Mouse (Mus musculus): ENCODE results near the gene Pdcd4. TPM values are rescaled to one million over a fixed set of nuclear protein-coding genes. Genes with fewer than 3 reads are reported as not detected.

Gene Pdcd4
- 4.1 and 8.0 TPM in 2 replicates for polyA plus RNA-seq (2012; rRNA removed)

GRCm38 (mm10) chr19:53892061-53892460 is at the start of gene Pdcd4:
TSS of gene Pdcd4 (plus strand) at chr19:53892231.
- TF ChIP-seq POLR2A (IDR thresholded peaks at IDR 0.05; ENCODE audit: borderline replicate concordance, extremely low read depth, low read depth, low read length) (no peak), CTCF (IDR thresholded peaks at IDR 0.05; ENCODE audit: insufficient read depth, low read length) (no peak)
- Histone ChIP-seq H3K4me3 (replicated peaks; ENCODE audit: extremely low read depth, low read depth, low read length) (no peak within 1 kb of the TSS), H3K4me1 (ENCODE audit: control insufficient read depth, insufficient read depth, low read length) (no peaks in the 10 kb centered on the region; the same call in 1 of the 2 replicates)
- DNase-seq: no peak
- 51% methylated on average over 3 of the region's 3 CpGs for WGBS

DNA sequence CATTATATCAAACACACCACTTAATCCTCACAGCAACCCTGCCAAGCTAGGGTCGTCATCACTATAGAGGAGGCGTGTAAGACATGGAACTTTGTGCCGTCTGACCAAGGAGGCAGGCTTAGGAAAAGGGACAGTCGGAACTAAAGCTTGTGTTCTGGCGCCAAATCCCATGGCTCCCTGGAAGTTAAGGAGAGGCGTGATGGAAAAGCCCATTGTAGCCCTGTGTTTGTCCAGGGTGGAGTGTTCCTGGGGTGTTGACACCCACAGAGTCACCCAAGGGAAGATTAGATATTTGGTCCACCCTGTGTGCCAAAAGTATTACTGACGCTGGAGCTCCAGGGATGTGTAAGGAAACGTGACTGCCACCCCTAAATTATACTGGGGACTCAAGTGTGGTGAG is 48.1 kb upstream of the Pdcd4 start:
- no peak for DNase-seq
- Histone ChIP-seq H3K4me1 (ENCODE audit: control insufficient read depth, insufficient read depth, low read length) (no peaks in the 10 kb centered on the region), H3K4me3 (replicated peaks; ENCODE audit: extremely low read depth, low read depth, low read length) (no peak overlapping the region)
- TF ChIP-seq CTCF (IDR thresholded peaks at IDR 0.05; ENCODE audit: insufficient read depth, low read length) (no peak), POLR2A (IDR thresholded peaks at IDR 0.05; ENCODE audit: borderline replicate concordance, extremely low read depth, low read depth, low read length) (no peak)
- 73% methylated on average over 8 of the region's 8 CpGs for WGBS

DNA sequence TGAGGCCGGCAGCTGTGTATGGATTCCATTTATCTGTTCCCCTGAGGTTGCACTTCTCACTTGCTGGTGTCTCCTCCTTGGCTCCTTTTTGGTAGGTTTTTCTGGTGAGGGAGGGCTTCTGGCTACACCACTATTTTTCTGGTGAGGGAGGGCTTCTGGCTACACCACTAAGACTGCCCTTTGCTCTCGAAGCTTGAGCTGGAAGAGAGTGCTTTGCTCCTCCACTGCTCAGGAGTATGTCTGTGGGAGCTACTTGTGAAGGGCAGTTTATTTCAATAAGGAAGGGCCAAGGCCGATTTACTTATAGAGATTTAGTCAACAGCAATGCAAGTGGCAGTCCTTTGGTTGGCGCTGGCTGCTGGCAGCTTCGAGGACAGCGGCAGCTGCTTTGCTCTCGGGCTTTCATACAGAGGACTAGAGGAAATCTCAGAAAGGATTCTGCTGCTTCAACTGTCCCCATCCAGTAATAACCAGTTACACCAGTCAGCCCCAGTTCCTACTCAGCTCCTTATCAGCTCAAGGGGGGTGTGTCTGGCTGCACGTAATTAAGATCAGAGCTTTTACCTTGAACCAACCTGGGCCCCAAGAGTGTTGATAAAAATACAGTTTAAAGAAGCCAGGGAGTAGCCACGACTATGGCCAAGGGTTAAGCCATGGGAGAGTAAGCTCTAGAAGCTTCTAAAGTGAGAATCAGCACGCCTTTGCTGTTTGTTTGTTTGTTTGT is 43.6 kb upstream of the Pdcd4 start:
- TF ChIP-seq POLR2A (IDR thresholded peaks at IDR 0.05; ENCODE audit: borderline replicate concordance, extremely low read depth, low read depth, low read length) (no peak), CTCF (IDR thresholded peaks at IDR 0.05; ENCODE audit: insufficient read depth, low read length) (no peak)
- Histone ChIP-seq H3K4me3 (replicated peaks; ENCODE audit: extremely low read depth, low read depth, low read length) (no peak overlapping the region), H3K4me1 (ENCODE audit: control insufficient read depth, insufficient read depth, low read length) (peaks cover 3% of the 10 kb centered on the region)
- DNase-seq: no peak
- WGBS: 73% methylated on average over 10 of the region's 10 CpGs

GRCm38 (mm10) chr19:53850166-53850922 is 41.7 kb upstream of the Pdcd4 start:
- 28% methylated on average over 18 of the region's 18 CpGs for WGBS
- H3K4me1 ChIP-seq (ENCODE audit: control insufficient read depth, insufficient read depth, low read length): peaks cover 3% of the 10 kb centered on the region
- DNase-seq: peak; percentile 42
- no peak overlapping the region for H3K4me3 ChIP-seq (replicated peaks; ENCODE audit: extremely low read depth, low read depth, low read length)
- TF ChIP-seq CTCF (IDR thresholded peaks at IDR 0.05; ENCODE audit: insufficient read depth, low read length): no peak
- no peak for TF ChIP-seq POLR2A (IDR thresholded peaks at IDR 0.05; ENCODE audit: borderline replicate concordance, extremely low read depth, low read depth, low read length)

GRCm38 (mm10) chr19:53851352-53851751 is 40.7 kb upstream of the Pdcd4 start:
- 81% methylated on average over 13 of the region's 13 CpGs for WGBS

DNA sequence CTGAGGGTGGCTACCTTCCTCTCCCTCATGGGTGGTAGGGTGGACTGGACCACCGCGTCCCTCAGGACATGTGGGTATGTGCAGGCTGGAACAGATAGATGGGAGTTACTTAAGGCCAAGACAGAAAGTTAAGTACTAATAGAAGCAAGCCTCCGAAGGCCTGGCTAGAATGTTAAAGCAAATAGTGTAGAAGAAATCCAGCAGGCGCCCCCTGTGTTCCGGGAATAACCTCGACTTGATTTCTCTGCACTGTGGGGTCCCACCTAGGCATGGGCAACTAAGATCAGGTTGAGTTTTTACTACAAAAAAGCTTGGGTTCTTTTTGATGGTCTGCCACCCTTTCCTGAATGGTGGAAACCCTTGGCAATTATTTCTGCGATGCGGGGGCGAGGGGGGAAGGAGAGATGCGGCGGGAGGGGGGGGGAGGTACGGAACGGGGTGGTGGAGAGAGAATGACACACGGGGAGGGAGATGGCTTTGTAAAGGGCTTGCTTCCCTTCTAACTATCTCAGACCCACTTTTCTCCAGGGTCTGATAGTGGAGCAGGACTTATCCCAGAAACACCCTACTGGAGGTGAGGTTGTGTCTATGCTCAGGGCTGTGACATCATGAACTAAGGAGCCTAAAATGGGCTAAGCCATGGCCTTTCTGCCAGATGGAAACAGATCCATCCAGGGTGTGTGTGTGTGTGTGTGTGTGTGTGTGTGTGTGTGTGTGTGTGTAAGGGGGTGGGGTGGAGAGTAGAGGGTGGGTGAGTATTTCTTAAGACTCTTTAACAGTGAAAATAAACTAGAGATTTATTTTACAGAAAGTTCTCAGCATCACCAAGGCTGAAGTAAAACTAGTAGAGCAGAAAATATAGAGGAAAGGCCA is 40.0 kb upstream of the Pdcd4 start:
- no peak for DNase-seq
- WGBS: 88% methylated on average over 14 of the region's 14 CpGs
- no peak for TF ChIP-seq CTCF (IDR thresholded peaks at IDR 0.05; ENCODE audit: insufficient read depth, low read length)
- no peak for TF ChIP-seq POLR2A (IDR thresholded peaks at IDR 0.05; ENCODE audit: borderline replicate concordance, extremely low read depth, low read depth, low read length)
- Histone ChIP-seq H3K4me1 (ENCODE audit: control insufficient read depth, insufficient read depth, low read length) (peaks cover 3% of the 10 kb centered on the region), H3K4me3 (replicated peaks; ENCODE audit: extremely low read depth, low read depth, low read length) (no peak overlapping the region)

More at GRCm38 (mm10) chr19:53851352-53851751, 40.7 kb upstream of the Pdcd4 start:
- TF ChIP-seq CTCF (IDR thresholded peaks at IDR 0.05; ENCODE audit: insufficient read depth, low read length) (no peak), POLR2A (IDR thresholded peaks at IDR 0.05; ENCODE audit: borderline replicate concordance, extremely low read depth, low read depth, low read length) (no peak)
- no peak for DNase-seq
- Histone ChIP-seq H3K4me3 (replicated peaks; ENCODE audit: extremely low read depth, low read depth, low read length) (no peak overlapping the region), H3K4me1 (ENCODE audit: control insufficient read depth, insufficient read depth, low read length) (peaks cover 3% of the 10 kb centered on the region)

DNA sequence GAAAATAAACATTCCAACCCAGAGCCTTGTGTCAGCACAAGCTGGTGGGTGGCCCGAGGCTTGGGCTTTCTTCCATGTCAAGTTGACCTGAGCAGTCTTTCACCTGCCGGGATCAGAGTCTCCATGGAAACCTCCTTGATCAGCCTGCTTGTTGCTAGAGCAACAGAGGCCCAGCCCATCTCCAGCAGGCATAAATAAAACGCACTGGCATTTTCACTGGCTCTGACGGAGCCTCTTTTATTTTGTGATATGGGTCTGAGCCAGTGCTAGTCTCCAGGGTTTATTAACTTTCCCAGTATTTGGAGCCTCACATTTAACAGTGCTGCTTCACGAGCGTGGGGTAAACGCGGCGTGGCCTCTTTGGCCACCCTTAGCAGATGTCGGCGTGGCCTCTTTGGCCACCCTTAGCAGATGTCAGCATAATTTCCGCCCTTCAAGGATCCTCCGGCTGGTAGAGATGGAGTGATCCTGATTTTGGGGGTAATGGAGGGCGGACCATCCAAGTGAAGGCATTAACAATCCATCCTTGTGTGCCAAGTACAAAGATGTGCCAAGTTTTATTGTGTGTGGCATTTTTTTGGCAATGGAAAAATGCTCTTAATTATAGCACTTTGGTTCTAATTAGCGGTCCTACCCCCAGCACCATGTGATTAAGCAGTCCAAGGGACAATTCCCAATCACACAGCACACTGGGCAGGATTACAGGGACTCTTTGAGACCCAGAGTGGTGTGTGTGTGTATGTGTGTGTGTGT is 39.2 kb upstream of the Pdcd4 start:
- 53% methylated on average over 15 of the region's 15 CpGs for WGBS
- no peak for DNase-seq
- TF ChIP-seq POLR2A (IDR thresholded peaks at IDR 0.05; ENCODE audit: borderline replicate concordance, extremely low read depth, low read depth, low read length): no peak
- no peak for TF ChIP-seq CTCF (IDR thresholded peaks at IDR 0.05; ENCODE audit: insufficient read depth, low read length)

GRCm38 (mm10) chr19:53854978-53855377 is 37.1 kb upstream of the Pdcd4 start:
- Histone ChIP-seq H3K4me1 (ENCODE audit: control insufficient read depth, insufficient read depth, low read length) (peaks cover 1% of the 10 kb centered on the region), H3K4me3 (replicated peaks; ENCODE audit: extremely low read depth, low read depth, low read length) (no peak overlapping the region)
- 51% methylated on average over 4 of the region's 4 CpGs for WGBS
- DNase-seq: no peak
- TF ChIP-seq CTCF (IDR thresholded peaks at IDR 0.05; ENCODE audit: insufficient read depth, low read length) (no peak), POLR2A (IDR thresholded peaks at IDR 0.05; ENCODE audit: borderline replicate concordance, extremely low read depth, low read depth, low read length) (no peak)

More for the DNA sequence above, 39.2 kb upstream of the Pdcd4 start:
- no peak overlapping the region for H3K4me3 ChIP-seq (replicated peaks; ENCODE audit: extremely low read depth, low read depth, low read length)
- H3K4me1 ChIP-seq (ENCODE audit: control insufficient read depth, insufficient read depth, low read length): peaks cover 3% of the 10 kb centered on the region
